Mouse (Mus musculus) embryonic fibroblast, embryonic 13.5 days (primary cell): ENCODE measurements around the gene Osm.

Experiments used
- CTCF ChIP-seq: IDR thresholded peaks from 2 replicates; pipeline ENCODE4 v1.5.1; 2011; ENCODE audit warnings: mild to moderate bottlenecking, control low read depth, low read length, moderate library complexity, borderline replicate concordance; ENCODE audit not compliant: insufficient read depth
- POLR2A ChIP-seq: IDR thresholded peaks from 2 replicates; pipeline ENCODE4 v1.6.1; 2011; ENCODE audit warnings: low read depth, mild to moderate bottlenecking, control low read depth, low read length, moderate library complexity

DNA sequence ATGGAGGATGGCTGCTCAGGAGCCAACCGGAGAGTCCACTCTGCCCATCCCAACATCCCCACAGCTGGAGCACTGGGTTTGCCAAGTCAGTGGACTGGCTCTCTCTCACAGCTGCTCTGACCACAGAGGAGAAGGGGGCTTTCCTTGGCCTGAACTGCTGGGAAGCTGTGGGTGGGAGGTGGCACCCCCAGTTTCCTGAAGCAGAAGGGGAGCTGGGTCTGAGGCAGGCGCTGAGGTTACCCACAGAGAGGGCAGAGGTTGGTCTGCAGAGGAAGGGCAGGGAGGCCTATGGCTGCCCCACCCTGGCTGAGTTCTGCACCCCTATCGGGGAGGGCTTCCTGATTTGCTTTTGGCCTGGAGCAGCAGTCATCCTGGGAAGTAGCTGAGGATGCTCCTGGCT, 15.2 kb downstream of the Osm start:
- TF ChIP-seq CTCF (no peak), POLR2A (no peak)
